Mouse (Mus musculus): ENCODE measurements at regions not wholly inside any gene's neighbourhood (a gene's known extent, or its start where the extent isn't known, plus 50 kb on each side); places are given as distances from the start of the nearest gene placed in this dataset.

GRCm38 (mm10) chr10:17522026-17522541, 200.9 kb upstream of the Cited2 start:
- no peak for ATAC-seq (replicated peaks; ENCODE audit: low FRiP score, low TSS enrichment, poor library complexity, severe bottlenecking)

GRCm38 (mm10) chr10:17523558-17524328, 199.3 kb upstream of the Cited2 start:
- ATAC-seq (replicated peaks; ENCODE audit: low FRiP score, low TSS enrichment, poor library complexity, severe bottlenecking) = no peak

- ATAC-seq (replicated peaks; ENCODE audit: low FRiP score, low TSS enrichment, poor library complexity, severe bottlenecking) = no peak
Observed at GRCm38 (mm10) chr10:17527151-17527737, 195.8 kb upstream of the Cited2 start.

- ATAC-seq (replicated peaks; ENCODE audit: low FRiP score, low TSS enrichment, poor library complexity, severe bottlenecking) = peak; percentile 26; the same call in 1 of the 2 replicates
Observed at GRCm38 (mm10) chr10:17528116-17528515, 194.9 kb upstream of the Cited2 start.

DNA sequence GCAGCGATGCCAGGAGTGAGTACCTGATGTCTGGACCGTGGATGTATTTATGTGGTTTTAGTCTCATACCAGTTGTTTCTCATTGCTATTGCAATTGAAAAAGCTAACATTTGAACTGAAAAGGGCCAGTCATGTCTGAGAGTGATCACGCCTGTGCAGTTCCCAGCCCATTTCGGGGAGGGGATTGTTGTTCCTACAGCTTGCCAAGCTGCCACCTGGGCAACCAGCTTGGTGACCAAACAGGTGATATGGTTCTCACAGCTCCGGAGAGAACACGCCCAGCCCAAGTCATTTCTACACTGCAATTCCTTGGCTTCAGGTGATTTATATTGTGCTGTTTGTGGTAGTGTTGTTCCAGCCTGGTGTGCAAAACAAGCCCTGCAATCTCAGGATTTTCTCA, 194.2 kb upstream of the Cited2 start:
- ATAC-seq (replicated peaks; ENCODE audit: low FRiP score, low TSS enrichment, poor library complexity, severe bottlenecking) = no peak

DNA sequence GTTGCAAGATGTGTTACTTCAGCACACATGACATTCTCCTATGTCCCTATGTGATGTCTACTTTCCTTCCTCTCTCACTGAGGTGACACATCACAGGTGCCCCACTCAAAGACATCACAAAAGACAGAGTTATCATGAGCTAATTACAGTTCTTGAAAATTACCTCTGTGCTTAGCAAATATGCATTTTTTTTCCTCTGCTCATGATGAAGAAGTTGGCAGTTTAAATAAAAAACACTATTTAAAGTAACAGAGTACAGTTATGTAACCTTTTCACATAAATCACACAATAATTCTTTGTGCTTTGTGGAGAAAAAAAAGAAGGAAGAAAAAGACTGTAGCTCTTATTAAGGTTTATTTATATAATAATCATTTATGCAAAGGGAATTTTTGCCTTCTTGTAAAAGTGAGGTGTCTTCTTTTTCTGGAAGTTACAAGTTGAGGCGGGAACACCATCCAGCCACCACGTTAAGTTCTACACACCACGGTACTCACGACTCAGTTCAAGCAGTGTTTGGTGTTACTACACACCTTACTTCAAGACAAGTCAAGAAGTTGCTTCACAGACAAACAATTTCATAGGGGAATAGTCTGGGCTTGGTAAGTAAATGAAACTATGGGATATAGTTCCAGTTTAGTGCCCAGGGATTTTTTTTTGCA, 193.0 kb upstream of the Cited2 start:
- ATAC-seq (replicated peaks; ENCODE audit: low FRiP score, low TSS enrichment, poor library complexity, severe bottlenecking) = no peak

GRCm38 (mm10) chr10:17531021-17531420, 192.0 kb upstream of the Cited2 start:
- no peak for ATAC-seq (replicated peaks; ENCODE audit: low FRiP score, low TSS enrichment, poor library complexity, severe bottlenecking)

DNA sequence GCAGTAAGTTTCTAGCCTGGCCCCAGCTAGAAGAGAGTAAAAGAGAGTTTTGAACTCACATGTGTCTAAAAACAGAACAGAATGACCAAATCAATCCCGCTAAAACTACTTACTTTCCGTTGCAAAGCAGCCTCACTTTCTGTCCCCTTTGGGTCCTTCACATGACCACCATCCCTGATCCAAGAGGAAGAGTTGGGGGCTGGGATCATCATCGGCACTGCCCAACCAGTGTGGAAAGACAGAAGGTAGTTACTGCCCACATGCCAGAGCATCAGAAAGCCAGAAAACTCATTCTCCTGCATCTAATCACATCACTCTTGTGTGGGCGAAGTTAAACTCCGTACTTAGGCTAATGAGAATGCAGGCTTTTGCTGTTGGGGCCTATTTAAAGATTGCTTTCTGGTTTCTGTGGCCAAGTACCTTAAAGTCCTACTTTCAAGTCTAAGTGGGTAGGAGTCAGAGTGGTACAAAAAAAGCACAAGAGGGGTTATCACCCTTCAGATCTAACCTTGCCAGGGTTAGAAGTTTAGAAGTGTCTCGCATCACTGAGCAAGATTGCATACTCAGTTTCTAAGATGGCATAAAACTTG, 184.0 kb upstream of the Cited2 start:
- ATAC-seq (replicated peaks; ENCODE audit: low FRiP score, low TSS enrichment, poor library complexity, severe bottlenecking) = no peak

GRCm38 (mm10) chr10:17540404-17541375, 182.3 kb upstream of the Cited2 start:
- ATAC-seq (replicated peaks; ENCODE audit: low FRiP score, low TSS enrichment, poor library complexity, severe bottlenecking) = no peak

DNA sequence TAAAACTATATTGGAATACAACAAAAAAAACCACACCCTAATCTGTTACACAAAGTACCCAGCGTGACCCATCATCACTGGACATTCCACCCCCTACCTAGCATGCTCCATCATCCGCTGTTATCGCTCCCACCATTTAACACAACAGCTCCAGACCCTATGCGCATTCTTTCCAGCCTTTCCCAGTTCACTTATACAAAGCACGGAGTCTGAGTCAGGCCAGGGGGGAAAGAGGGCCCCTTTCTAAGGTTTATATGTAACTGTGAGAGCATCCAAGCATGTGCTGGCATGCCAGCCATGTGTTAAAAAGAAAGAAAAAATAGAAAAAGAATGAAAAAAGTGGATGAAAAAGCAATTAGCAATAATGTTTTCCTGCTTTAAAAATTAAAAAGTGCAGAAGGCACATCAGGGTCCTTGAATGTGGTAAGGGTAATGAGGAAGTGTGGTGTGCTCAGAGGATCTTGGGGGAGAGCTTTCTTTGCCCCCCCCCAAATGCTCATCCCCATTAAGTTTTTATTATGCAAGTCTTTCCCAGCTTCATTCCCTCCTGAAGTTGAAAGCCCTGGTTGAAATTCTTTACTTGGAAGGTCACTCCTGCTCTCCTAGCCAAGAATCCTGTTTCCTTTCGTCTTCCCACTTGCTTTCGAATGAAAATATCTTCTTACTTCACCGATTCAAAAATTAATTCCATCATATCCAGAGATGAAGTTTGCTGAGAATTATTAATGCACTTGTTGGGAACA, 180.7 kb upstream of the Cited2 start:
- no peak for ATAC-seq (replicated peaks; ENCODE audit: low FRiP score, low TSS enrichment, poor library complexity, severe bottlenecking)

- no peak for ATAC-seq (replicated peaks; ENCODE audit: low FRiP score, low TSS enrichment, poor library complexity, severe bottlenecking)
Observed at GRCm38 (mm10) chr10:17542847-17543421, 180.1 kb upstream of the Cited2 start.

- ATAC-seq (replicated peaks; ENCODE audit: low FRiP score, low TSS enrichment, poor library complexity, severe bottlenecking) = no peak
Observed at GRCm38 (mm10) chr10:17545291-17545690, 177.7 kb upstream of the Cited2 start.

DNA sequence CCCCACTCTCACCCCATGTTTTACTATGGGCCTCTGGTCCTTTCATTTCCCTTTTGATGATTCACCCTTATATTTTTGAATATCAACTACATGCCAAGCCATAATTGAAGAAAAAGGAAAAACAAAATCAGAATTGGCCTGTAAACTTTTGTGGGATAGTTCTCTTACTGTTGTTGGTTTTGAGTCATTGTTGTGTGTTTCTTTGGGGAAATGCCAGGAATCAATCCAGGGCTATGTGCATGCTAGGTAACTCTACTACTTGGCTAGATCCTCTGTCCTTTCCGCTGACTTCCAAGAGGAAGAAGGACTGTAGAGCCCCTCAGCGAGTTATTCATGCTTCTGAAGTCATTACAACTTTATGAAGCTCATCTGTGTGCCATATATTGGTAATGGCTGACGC, 175.0 kb upstream of the Cited2 start:
- ATAC-seq (replicated peaks; ENCODE audit: low FRiP score, low TSS enrichment, poor library complexity, severe bottlenecking) = no peak

- ATAC-seq (replicated peaks; ENCODE audit: low FRiP score, low TSS enrichment, poor library complexity, severe bottlenecking) = no peak
Observed at GRCm38 (mm10) chr10:17548629-17549580, 174.1 kb upstream of the Cited2 start.

DNA sequence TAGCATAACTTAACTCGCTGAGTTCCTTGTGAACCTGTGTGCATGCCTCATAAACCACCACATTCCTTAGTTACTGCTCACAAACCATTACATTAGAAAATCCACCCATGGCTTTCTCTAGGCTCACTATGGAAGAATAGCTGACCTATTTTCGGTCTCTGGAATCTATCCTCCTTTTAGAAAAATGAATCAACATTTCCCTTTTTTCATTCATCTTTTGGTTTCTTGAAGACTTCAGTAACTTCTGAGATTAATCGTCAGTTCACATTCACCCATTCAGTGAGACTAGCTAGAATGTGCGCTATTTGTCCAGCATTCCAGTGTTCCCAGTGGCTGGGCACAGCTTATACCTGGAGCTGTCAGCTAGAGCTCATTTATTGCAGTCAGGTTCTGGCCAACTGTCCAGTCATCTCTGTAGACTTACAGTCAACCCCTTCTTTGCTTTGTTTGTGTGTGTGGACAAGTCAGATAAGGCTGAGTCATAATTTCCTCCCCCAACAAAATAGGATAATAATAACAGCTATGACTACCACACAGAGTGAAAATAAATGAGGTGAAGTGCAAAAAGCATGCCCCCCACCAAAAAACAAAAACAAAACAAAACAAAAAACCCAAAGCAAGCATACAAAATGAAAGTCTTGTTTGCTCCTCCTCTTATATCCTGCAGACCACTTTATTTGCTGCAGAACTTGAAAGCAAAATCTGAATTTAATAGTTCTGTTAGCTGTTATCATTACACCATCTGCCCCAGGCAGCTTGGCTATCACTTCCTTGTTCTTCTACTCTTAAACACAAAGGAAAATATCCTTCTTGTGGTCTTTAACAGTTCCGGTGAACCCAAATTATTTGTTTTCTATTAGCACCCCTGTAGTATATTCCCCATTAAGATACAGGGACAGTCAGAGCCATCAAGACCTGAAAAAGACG, 173.0 kb upstream of the Cited2 start:
- ATAC-seq (replicated peaks; ENCODE audit: low FRiP score, low TSS enrichment, poor library complexity, severe bottlenecking) = peak; percentile 33; the same call in 1 of the 2 replicates

GRCm38 (mm10) chr10:17550638-17551013, 172.4 kb upstream of the Cited2 start:
- no peak for ATAC-seq (replicated peaks; ENCODE audit: low FRiP score, low TSS enrichment, poor library complexity, severe bottlenecking)
